Mouse (Mus musculus) heart, embryonic 11.5 days (tissue): ENCODE measurements around the gene Pbp2. TPM values are rescaled to one million over a fixed set of nuclear protein-coding genes. Genes with fewer than 3 reads are reported as not detected.

Experiments used
- ATAC-seq: fragments of 200-750 bp; cut with Nextera tagmentation; replicated peaks from 2 replicates; pipeline ENCODE4 v1.8.0; 2017; ENCODE audit warnings: moderate library complexity; ENCODE audit not compliant: insufficient number of reproducible peaks, low FRiP score, low TSS enrichment
- H3K27ac ChIP-seq: fragments of 300-500 bp; sonication (generic); 2 replicates; pipeline ENCODE4 v1.5.1; 2014; ENCODE audit warnings: mild to moderate bottlenecking, low read depth, low read length
- H3K27me3 ChIP-seq: fragments of 300-500 bp; sonication (generic); 2 replicates; pipeline ENCODE4 v1.6.1; 2014; ENCODE audit warnings: mild to moderate bottlenecking, low read length, mixed read lengths; ENCODE audit not compliant: control insufficient read depth, insufficient read depth
- H3K36me3 ChIP-seq: fragments of 300-500 bp; sonication (generic); 2 replicates; pipeline ENCODE4 v1.6.1; 2014; ENCODE audit warnings: mild to moderate bottlenecking, low read length, moderate library complexity, mixed read lengths; ENCODE audit not compliant: control insufficient read depth, insufficient read depth
- H3K4me1 ChIP-seq: fragments of 300-500 bp; sonication (generic); 2 replicates; pipeline ENCODE4 v1.6.1; 2014; ENCODE audit warnings: low read length; ENCODE audit not compliant: control insufficient read depth, insufficient read depth
- H3K4me2 ChIP-seq: fragments of 300-500 bp; sonication (generic); 2 replicates; pipeline ENCODE4 v1.6.1; 2014; ENCODE audit warnings: mild to moderate bottlenecking, moderate library complexity
- H3K4me3 ChIP-seq: fragments of 300-500 bp; sonication (generic); 2 replicates; pipeline ENCODE4 v1.5.1; 2014; ENCODE audit warnings: low read depth, low read length
- H3K9ac ChIP-seq: fragments of 300-500 bp; sonication (generic); 2 replicates; pipeline ENCODE4 v1.6.1; 2014; ENCODE audit warnings: mild to moderate bottlenecking, low read depth, low read length, moderate library complexity
- H3K9me3 ChIP-seq: fragments of 300-500 bp; sonication (generic); replicated peaks from 2 replicates; pipeline ENCODE4 v1.6.1; 2016; ENCODE audit warnings: low read length; ENCODE audit not compliant: control insufficient read depth
- WGBS: fragments of 180-500 bp; shearing (Covaris S2); extraction: QIAGEN DNeasy Blood & Tissue Kit; methylation state at CpG from one replicate; pipeline ENCODE4 v1.1.7; 2014; ENCODE audit not compliant: insufficient replicate concordance; 5-methylcytosine and 5-hydroxymethylcytosine counted together
- polyA plus RNA-seq: library from polyadenylated mRNA; unstranded; fragments of >200 nt; fragmentation: Nextera tagmentation; extraction: Ambion mirVana; gene quantifications from 2 replicates; pipeline ENCODE4 v1.2.1, GENCODE M21; 2014

Pbp2 gene
- polyA plus RNA-seq, 1 experiment from 2014 or later: not detected

DNA sequence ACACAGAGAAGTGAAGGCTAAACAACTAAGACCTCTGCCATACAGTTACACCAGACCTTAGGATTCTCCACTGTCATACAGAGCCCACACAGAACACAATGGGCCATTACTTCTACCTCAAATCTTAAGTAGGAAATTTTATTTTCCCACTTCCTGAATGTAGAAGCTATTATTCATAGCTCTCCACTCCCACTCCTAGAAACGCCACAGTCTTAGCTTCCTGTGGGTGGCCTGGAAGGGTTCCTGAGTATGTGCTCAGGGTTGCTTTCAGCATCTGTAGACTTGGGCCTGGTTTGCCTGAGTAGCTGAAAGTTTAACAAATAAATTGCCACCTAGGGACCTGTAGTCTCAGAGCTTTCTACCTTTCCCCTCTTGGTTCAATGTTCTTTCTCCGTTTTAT lies 5.9 kb upstream of the Pbp2 start:
- H3K27ac ChIP-seq: no peak overlapping the region
- 61% methylated on average over 2 of the region's 2 CpGs for WGBS

DNA sequence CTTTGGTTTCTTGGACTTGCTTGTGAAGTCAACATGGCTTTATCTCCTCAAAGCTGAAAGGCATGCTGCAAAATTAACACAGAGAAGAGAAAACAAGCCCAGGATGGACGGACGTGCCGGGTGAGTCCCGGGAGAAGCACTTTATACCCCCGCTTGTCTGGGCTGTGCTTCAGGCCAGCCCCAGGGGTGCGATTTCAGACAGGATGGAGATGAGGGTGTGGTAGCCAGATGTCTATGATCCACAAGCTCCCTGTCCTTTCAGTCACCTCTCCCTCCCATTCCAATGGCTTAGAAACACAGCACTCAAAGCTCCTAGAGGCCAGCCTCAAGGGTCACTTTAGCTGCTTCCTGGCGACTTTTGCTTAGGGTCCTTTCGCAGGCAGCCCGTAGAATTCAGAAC lies 3.8 kb upstream of the Pbp2 start:
- Histone ChIP-seq H3K27ac (no peak overlapping the region), H3K36me3 (no peaks in the 10 kb centered on the region), H3K27me3 (no peaks in the 10 kb centered on the region), H3K4me1 (no peaks in the 10 kb centered on the region), H3K4me3 (no peak overlapping the region), H3K9ac (no peak overlapping the region), H3K9me3 (no peaks in the 10 kb centered on the region), H3K4me2 (no peak overlapping the region)
- ATAC-seq: no peak
- 59% methylated on average over 9 of the region's 9 CpGs for WGBS

More for the DNA sequence above, 5.9 kb upstream of the Pbp2 start:
- Histone ChIP-seq H3K4me1 (0 out of 2 replicates have a peak, but pooled peaks cover 3% of the 10 kb centered on the region), H3K36me3 (no peaks in the 10 kb centered on the region), H3K4me3 (no peak overlapping the region), H3K27me3 (no peaks in the 10 kb centered on the region), H3K9me3 (no peaks in the 10 kb centered on the region), H3K9ac (no peak overlapping the region), H3K4me2 (no peak overlapping the region)
- ATAC-seq: no peak

DNA sequence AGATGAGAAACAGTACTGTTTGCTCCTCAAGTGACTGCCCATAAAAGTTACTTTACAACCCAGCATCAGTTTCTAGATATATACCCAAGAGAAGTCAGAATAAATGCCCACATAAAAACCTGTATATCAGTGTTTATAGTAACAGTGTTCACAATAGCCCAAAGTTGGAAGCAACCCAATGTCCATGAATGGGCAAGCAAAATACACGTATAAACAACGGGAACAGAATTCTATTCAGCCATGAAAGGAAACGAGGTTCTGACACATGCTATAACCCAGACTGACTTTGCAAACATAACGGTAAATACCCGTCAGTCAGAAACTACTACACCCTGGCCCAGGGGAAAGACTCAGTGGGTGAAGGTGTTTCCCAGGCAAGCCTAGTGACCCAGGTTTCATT lies 1.8 kb upstream of the Pbp2 start:
- Histone ChIP-seq H3K4me1 (no peaks in the 10 kb centered on the region), H3K4me2 (no peak overlapping the region), H3K27ac (no peak overlapping the region), H3K27me3 (no peaks in the 10 kb centered on the region), H3K36me3 (no peaks in the 10 kb centered on the region), H3K4me3 (no peak overlapping the region), H3K9ac (no peak overlapping the region), H3K9me3 (no peaks in the 10 kb centered on the region)
- no peak for ATAC-seq
- 80% methylated on average over 5 of the region's 5 CpGs for whole genome bisulfite sequencing

DNA sequence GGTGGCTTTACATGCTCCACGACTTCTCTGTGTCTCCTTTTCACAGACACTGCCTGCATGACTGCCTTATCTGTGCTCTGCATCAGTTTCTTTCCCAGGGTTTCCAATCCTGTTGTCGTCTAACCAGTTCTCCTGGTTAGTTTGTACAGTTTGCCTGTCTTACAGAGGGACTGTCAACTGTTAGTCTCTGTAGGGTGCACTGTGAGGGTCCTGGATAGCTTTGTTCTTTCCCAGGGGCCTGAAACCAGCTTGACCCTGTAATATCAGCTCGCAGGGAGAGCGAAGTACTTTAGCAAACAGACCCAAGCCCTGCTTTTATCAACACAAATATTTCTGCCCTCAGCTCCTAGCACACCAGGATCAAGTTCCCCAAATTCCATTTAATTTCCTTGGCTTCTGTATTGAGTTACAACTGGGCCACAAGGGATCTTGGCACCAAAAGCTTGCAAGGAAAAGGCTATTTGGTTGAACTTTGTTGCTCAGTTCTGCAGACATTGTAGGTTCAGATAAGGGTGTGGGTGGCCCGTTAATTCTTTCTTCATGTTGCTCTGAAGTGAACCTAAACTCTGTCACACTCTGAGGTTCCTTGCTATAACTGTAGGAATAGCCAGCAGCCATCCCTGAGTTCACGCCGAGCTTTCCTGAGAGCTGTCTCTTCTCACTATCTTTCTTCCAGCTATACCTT lies 5.5 kb downstream of the Pbp2 start:
- WGBS: 43% methylated on average over 7 of the region's 7 CpGs
- Histone ChIP-seq H3K9ac (no peak overlapping the region), H3K36me3 (no peaks in the 10 kb centered on the region), H3K27ac (no peak overlapping the region), H3K4me1 (0 out of 2 replicates have a peak, but pooled peaks cover 3% of the 10 kb centered on the region), H3K4me2 (no peak overlapping the region), H3K27me3 (no peaks in the 10 kb centered on the region), H3K9me3 (no peaks in the 10 kb centered on the region), H3K4me3 (no peak overlapping the region)
- ATAC-seq: no peak

DNA sequence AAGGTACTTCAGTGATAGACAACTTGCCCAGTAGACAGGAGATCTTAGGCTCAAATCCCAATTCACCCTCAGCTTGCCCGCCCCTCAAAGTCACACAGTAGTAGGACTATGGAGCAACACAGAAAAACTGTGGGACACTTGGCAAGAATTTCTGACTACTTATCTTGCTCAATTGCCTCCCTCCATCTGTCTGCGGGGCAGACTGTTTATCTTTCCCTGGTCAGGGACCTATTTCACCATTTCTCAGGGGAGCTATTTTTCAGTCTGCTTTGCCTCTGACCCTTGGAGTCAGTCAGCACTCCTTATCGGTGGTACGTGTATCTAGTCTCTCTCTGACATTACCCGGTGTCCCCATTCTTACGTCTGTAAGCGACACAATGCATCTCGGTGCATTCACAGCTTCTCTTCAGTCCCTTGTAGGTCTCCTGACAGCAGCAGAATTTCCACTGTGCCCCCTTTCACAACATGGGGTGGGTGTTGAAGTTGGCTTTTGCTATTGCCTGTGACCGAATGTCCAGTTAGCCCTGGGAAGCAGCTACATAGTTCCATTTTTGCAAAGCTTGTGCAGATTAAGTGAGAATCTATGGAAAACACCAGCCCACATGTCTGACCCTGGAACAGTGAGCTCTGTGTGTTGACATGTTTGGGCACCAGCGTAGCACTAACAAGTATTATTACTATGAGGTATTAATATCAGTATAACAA lies 7.6 kb downstream of the Pbp2 start:
- Histone ChIP-seq H3K36me3 (no peaks in the 10 kb centered on the region), H3K4me1 (0 out of 2 replicates have a peak, but pooled peaks cover 3% of the 10 kb centered on the region), H3K27me3 (no peaks in the 10 kb centered on the region), H3K9ac (no peak overlapping the region), H3K4me2 (no peak overlapping the region), H3K4me3 (no peak overlapping the region), H3K27ac (no peak overlapping the region), H3K9me3 (no peaks in the 10 kb centered on the region)
- no peak for ATAC-seq
- WGBS: 37% methylated on average over 10 of the region's 10 CpGs

DNA sequence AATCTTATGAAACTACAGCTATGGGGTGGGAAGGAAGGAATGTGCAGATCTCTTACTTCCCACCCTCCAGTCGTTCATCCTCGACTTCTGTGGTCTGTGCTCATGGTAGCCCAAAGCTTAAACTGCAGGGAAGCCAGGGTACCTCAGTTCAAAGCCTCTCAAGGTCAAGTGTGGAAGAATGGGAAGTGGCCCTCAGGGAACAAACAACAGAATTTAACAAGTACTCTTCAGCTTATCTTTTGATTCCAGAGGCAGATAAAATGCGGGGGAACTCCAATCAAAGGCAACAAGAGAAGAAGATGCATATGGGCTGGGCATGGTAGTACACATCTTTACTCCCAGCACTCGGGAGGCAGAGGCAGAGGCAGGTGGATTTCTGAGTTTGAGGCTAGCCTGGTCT lies 9.7 kb downstream of the Pbp2 start:
- ATAC-seq: no peak
- Histone ChIP-seq H3K27ac (no peak overlapping the region), H3K9ac (no peak overlapping the region), H3K36me3 (no peaks in the 10 kb centered on the region), H3K27me3 (no peaks in the 10 kb centered on the region), H3K9me3 (no peaks in the 10 kb centered on the region), H3K4me1 (0 out of 2 replicates have a peak, but pooled peaks cover 3% of the 10 kb centered on the region), H3K4me2 (no peak overlapping the region), H3K4me3 (no peak overlapping the region)
- 76% methylated on average over 4 of the region's 4 CpGs for WGBS

DNA sequence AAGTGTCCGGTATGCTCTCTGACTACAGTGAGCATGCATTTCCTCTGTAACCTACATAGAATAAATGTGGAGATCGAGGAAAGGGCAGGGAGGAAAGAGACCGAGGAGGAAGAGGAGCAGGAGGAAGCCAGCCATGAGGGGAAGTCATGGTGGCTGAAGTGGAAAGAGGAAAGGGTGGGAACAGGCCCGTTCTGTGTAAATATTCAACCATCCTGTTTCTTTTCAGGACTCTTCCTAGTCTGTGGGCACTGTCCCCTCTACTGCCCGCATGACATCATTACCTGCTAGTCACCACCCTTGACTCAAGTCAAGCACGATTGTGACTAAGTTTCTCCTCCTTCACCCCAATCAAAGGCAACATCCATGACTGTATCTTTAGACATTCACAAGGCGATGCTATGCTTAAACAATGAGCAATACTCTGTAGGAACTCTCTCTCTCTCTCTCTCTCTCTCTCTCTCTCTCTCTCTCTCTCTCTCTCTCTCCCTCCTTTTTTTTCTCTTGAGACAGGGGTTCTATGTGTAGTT lies 11.1 kb downstream of the Pbp2 start:
- 60% methylated on average over 7 of the region's 7 CpGs for WGBS
- Histone ChIP-seq H3K9me3 (no peaks in the 10 kb centered on the region), H3K9ac (no peak overlapping the region), H3K4me1 (no peaks in the 10 kb centered on the region), H3K4me2 (no peak overlapping the region), H3K36me3 (no peaks in the 10 kb centered on the region), H3K27me3 (no peaks in the 10 kb centered on the region), H3K4me3 (no peak overlapping the region), H3K27ac (no peak overlapping the region)
- ATAC-seq: no peak

DNA sequence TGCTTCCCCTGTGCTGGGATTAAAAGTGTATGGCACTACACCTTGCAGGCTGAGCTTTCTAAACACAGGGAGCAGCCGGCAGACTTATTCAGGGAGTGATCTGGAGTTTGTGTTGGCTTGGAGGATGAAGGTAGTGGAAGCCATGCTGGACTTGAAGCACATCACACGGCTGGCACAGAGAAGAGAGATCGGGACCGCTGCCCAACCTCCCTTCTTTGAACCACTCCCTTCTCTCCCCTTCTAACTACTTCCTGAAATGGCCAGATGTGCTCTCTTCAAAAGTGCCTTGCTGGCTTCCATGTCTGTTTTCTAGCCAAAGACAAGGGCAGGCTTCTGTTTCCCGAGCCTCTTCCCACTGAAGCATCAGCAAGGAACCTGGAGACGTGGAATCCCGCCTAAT lies 12.6 kb downstream of the Pbp2 start:
- H3K27me3 ChIP-seq: no peaks in the 10 kb centered on the region
- H3K9ac ChIP-seq: no peak overlapping the region
- no peaks in the 10 kb centered on the region for H3K9me3 ChIP-seq
- H3K27ac ChIP-seq: no peak overlapping the region
- no peak for ATAC-seq
- no peak overlapping the region for H3K4me2 ChIP-seq
- H3K36me3 ChIP-seq: no peaks in the 10 kb centered on the region
- no peaks in the 10 kb centered on the region for H3K4me1 ChIP-seq
- H3K4me3 ChIP-seq: no peak overlapping the region
- 81% methylated on average over 7 of the region's 7 CpGs for WGBS
